Mouse (Mus musculus): ENCODE data around the gene Saysd1. TPM values are rescaled to one million over a fixed set of nuclear protein-coding genes. Genes with fewer than 3 reads are reported as not detected.
A peak's percentile ranks its signal among the peaks of the same experiment; 100 is the strongest.

Saysd1 gene
- total and polyA plus RNA-seq, 2 experiments from 2014 or later: 3.8 to 8.6 TPM

- no peak overlapping the region for H3K9ac ChIP-seq (replicated peaks; ENCODE audit: low read length, poor library complexity, severe bottlenecking)
- H3K36me3 ChIP-seq (ENCODE audit: insufficient read depth, low read length): no peaks in the 10 kb centered on the region
- ATAC-seq (ENCODE audit: low FRiP score): no peak
- H3K27me3 ChIP-seq (ENCODE audit: insufficient read depth, low read length): 0 out of 2 replicates have a peak, but pooled peaks cover 2% of the 10 kb centered on the region
- DNase-seq (ENCODE audit: low spot score): no peak
- H3K4me1 ChIP-seq (ENCODE audit: insufficient read depth, low read length): 0 out of 2 replicates have a peak, but pooled peaks cover 4% of the 10 kb centered on the region
- 95% methylated on average over 7 of the region's 7 CpGs for WGBS
- H3K4me3 ChIP-seq (ENCODE audit: low read depth, low read length): no peak overlapping the region
- H3K4me2 ChIP-seq (ENCODE audit: low read depth, low read length, poor library complexity, severe bottlenecking): no peak overlapping the region
- no peaks in the 10 kb centered on the region for H3K9me3 ChIP-seq (ENCODE audit: low read length)
- no peak for TF ChIP-seq CTCF (IDR thresholded peaks at IDR 0.05)
- no peak overlapping the region for H3K27ac ChIP-seq (ENCODE audit: low read depth, low read length)
Measured at GRCm38 (mm10) chr14:20175114-20175513, 36.8 kb upstream of the Saysd1 start.

- Histone ChIP-seq H3K4me2 (ENCODE audit: low read depth, low read length, poor library complexity, severe bottlenecking) (no peak overlapping the region), H3K4me1 (ENCODE audit: insufficient read depth, low read length) (0 out of 2 replicates have a peak, but pooled peaks cover 4% of the 10 kb centered on the region), H3K27ac (ENCODE audit: low read depth, low read length) (no peak overlapping the region), H3K36me3 (ENCODE audit: insufficient read depth, low read length) (no peaks in the 10 kb centered on the region), H3K9me3 (ENCODE audit: low read length) (no peaks in the 10 kb centered on the region), H3K27me3 (ENCODE audit: insufficient read depth, low read length) (no peaks in the 10 kb centered on the region), H3K4me3 (ENCODE audit: low read depth, low read length) (no peak overlapping the region), H3K9ac (replicated peaks; ENCODE audit: low read length, poor library complexity, severe bottlenecking) (no peak overlapping the region)
- TF ChIP-seq CTCF (IDR thresholded peaks at IDR 0.05): no peak
- 94% methylated on average over 6 of the region's 6 CpGs for WGBS
- DNase-seq (ENCODE audit: low spot score) (no peak), ATAC-seq (ENCODE audit: low FRiP score) (no peak)
Measured at GRCm38 (mm10) chr14:20174696-20175095, 36.4 kb upstream of the Saysd1 start.

- ATAC-seq (ENCODE audit: low FRiP score) (no peak), DNase-seq (ENCODE audit: low spot score) (no peak)
- 93% methylated on average over 14 of the region's 14 CpGs for WGBS
- H3K4me2 ChIP-seq (ENCODE audit: low read depth, low read length, poor library complexity, severe bottlenecking): no peak overlapping the region
- no peak overlapping the region for H3K4me3 ChIP-seq (ENCODE audit: low read depth, low read length)
- H3K9me3 ChIP-seq (ENCODE audit: low read length): no peaks in the 10 kb centered on the region
- no peak for TF ChIP-seq CTCF (IDR thresholded peaks at IDR 0.05)
- no peak overlapping the region for H3K9ac ChIP-seq (replicated peaks; ENCODE audit: low read length, poor library complexity, severe bottlenecking)
- no peaks in the 10 kb centered on the region for H3K36me3 ChIP-seq (ENCODE audit: insufficient read depth, low read length)
- H3K27ac ChIP-seq (ENCODE audit: low read depth, low read length): no peak overlapping the region
- 0 out of 2 replicates have a peak, but pooled peaks cover 4% of the 10 kb centered on the region for H3K4me1 ChIP-seq (ENCODE audit: insufficient read depth, low read length)
- no peaks in the 10 kb centered on the region for H3K27me3 ChIP-seq (ENCODE audit: insufficient read depth, low read length)
Measured at GRCm38 (mm10) chr14:20173873-20174490, 35.6 kb upstream of the Saysd1 start.

GRCm38 (mm10) chr14:20172924-20173323 lies 34.6 kb upstream of the Saysd1 start:
- H3K4me3 ChIP-seq (ENCODE audit: low read depth, low read length): no peak overlapping the region
- no peaks in the 10 kb centered on the region for H3K36me3 ChIP-seq (ENCODE audit: insufficient read depth, low read length)
- 0 out of 2 replicates have a peak, but pooled peaks cover 4% of the 10 kb centered on the region for H3K4me1 ChIP-seq (ENCODE audit: insufficient read depth, low read length)
- ATAC-seq (ENCODE audit: low FRiP score) (no peak), DNase-seq (ENCODE audit: low spot score) (no peak)
- no peak overlapping the region for H3K27ac ChIP-seq (ENCODE audit: low read depth, low read length)
- H3K4me2 ChIP-seq (ENCODE audit: low read depth, low read length, poor library complexity, severe bottlenecking): no peak overlapping the region
- no peak for TF ChIP-seq CTCF (IDR thresholded peaks at IDR 0.05)
- 81% methylated on average over 4 of the region's 4 CpGs for WGBS
- no peaks in the 10 kb centered on the region for H3K9me3 ChIP-seq (ENCODE audit: low read length)
- no peaks in the 10 kb centered on the region for H3K27me3 ChIP-seq (ENCODE audit: insufficient read depth, low read length)
- H3K9ac ChIP-seq (replicated peaks; ENCODE audit: low read length, poor library complexity, severe bottlenecking): no peak overlapping the region

- no peak for ATAC-seq (ENCODE audit: low FRiP score)
- H3K9me3 ChIP-seq (ENCODE audit: low read length): no peaks in the 10 kb centered on the region
- no peak overlapping the region for H3K9ac ChIP-seq (replicated peaks; ENCODE audit: low read length, poor library complexity, severe bottlenecking)
- no peaks in the 10 kb centered on the region for H3K36me3 ChIP-seq (ENCODE audit: insufficient read depth, low read length)
- H3K27me3 ChIP-seq (ENCODE audit: insufficient read depth, low read length): no peaks in the 10 kb centered on the region
- no peak overlapping the region for H3K4me2 ChIP-seq (ENCODE audit: low read depth, low read length, poor library complexity, severe bottlenecking)
- H3K4me3 ChIP-seq (ENCODE audit: low read depth, low read length): no peak overlapping the region
- H3K4me1 ChIP-seq (ENCODE audit: insufficient read depth, low read length): 0 out of 2 replicates have a peak, but pooled peaks cover 4% of the 10 kb centered on the region
- no peak for DNase-seq (ENCODE audit: low spot score)
- H3K27ac ChIP-seq (ENCODE audit: low read depth, low read length): no peak overlapping the region
- WGBS: 89% methylated on average over 5 of the region's 5 CpGs
- TF ChIP-seq CTCF (IDR thresholded peaks at IDR 0.05): no peak
Measured at GRCm38 (mm10) chr14:20172509-20172908, 34.2 kb upstream of the Saysd1 start.

GRCm38 (mm10) chr14:20171840-20172239 lies 33.5 kb upstream of the Saysd1 start:
- H3K4me2 ChIP-seq (ENCODE audit: low read depth, low read length, poor library complexity, severe bottlenecking): no peak overlapping the region
- no peaks in the 10 kb centered on the region for H3K27me3 ChIP-seq (ENCODE audit: insufficient read depth, low read length)
- no peak overlapping the region for H3K4me3 ChIP-seq (ENCODE audit: low read depth, low read length)
- H3K27ac ChIP-seq (ENCODE audit: low read depth, low read length): no peak overlapping the region
- peak; percentile 61 for DNase-seq (ENCODE audit: low spot score)
- 0 out of 2 replicates have a peak, but pooled peaks cover 4% of the 10 kb centered on the region for H3K4me1 ChIP-seq (ENCODE audit: insufficient read depth, low read length)
- ATAC-seq (ENCODE audit: low FRiP score): no peak
- 63% methylated on average over 3 of the region's 3 CpGs for WGBS
- H3K9me3 ChIP-seq (ENCODE audit: low read length): no peaks in the 10 kb centered on the region
- H3K9ac ChIP-seq (replicated peaks; ENCODE audit: low read length, poor library complexity, severe bottlenecking): no peak overlapping the region
- no peak for TF ChIP-seq CTCF (IDR thresholded peaks at IDR 0.05)
- H3K36me3 ChIP-seq (ENCODE audit: insufficient read depth, low read length): no peaks in the 10 kb centered on the region
